Mouse (Mus musculus) mouse embryonic stem cell (cell line): ENCODE data around the gene Jhy.

Experiments used
- in situ Hi-C, 2 experiments: fragments of 300-500 bp; cut with MboI; formaldehyde crosslinking; loops; 1 replicate in 1 of 2; 3 replicates in 1 of 2; pipeline ENCODE4 v1.14.3; 2019 to 2020; ENCODE audit warnings: low sequenced_read_pairs in 2 of 2, low pct_unique_long_range_greater_than_20kb in 1 of 2, mixed read lengths in 1 of 2; ENCODE audit not compliant: unreplicated experiment in 1 of 2

Gene Jhy

DNA sequence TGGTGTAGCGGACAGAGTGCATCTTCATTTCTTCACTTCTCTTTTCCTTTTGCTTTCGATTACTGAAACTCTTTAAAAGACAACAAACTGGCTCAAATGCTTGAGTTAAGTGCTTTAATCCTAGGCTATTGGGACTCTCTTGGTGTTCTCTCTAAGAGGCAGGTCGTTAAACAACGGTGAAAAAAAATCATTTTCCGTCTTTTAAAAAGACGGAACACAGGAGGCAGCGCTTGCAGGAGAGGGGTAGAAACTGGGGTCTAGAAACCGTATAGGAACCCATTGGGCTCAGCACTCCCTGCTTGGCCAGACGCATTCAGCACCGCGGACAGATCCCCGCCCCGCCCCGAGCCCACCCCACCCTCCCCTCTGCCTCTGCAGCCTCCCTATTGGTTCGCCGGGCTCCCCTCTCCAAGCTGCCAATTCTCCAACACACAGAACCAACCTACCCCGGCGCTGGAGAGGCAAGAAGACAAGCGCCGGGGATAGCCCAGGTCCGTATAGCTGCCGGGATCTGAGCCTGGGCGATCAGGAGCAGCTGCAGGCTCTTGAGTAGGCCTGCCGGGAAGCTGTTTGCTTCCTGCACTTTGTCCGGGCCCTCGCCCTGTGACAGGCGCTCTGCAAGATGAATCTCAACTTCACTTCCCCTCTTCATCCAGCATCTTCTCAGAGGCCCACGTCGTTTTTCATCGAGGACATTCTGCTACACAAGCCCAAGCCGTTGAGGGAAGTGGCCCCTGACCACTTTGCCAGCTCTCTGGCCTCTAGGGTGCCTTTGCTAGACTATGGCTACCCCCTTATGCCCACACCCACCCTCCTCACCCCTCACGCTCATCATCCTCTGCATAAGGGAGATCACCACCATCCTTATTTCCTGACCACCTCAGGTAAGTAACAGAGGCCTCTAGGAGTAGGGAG lies 90.1 kb downstream of the Jhy start, which contains the start of gene Bsx:
Gene Bsx (plus strand): TSS at position 572 of the 915 bp plus-strand sequence.
- in situ Hi-C loops, result no loop called here

DNA sequence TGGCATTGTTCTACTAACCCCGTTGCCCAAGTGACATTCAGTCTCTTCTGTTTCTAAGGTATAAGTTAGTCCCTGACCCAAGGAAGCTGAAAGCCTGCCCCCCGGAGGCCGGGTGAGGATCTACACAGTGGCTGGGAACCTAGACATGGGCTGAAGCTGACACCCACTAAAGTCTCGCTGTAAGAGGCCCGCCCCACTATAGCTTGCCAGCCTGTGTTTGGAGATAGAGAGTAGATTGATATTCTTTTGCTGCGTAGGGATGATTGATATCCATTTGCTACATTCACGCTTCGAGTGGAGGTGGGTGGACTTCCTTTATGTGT lies 91.8 kb downstream of the Jhy start:
- in situ Hi-C loops, result no loop called here

DNA sequence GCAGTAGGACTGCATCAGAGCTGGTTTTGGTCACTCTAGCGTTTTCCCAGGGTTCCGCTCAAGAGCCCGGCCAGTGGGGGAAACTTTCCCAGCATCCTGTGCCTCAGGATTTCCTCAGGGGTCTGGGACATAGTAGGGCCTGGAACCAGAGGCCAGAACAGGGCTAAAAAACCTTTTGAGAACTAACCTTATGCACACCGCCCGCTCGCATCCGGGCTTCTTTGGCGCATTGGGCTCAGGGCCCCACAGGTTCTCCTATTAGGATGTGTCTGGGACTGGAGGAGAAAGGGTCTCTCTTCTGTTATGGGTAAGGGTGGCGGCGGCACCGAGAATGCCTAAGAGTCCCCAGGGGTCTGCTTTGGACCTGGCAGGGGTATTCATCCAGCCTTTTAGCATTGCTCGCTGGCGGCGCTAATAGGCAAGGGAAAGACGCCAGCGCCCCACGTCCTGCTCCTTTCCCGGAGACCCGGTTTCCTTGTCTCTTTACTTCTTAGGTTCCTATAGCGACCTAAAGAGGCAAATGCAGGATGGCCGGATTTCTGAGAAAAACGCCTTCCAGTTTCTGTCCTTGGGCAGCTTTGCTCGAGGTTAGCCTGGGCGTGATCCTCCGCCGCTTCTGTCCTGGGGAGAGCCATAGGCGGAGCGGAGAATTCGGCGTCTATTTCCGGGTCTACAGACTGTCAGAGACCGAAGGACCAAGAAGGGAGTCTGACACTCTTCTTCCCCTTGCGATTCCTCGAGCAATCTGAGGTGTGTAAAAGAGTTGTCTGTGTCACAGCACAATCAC lies 92.4 kb downstream of the Jhy start:
- in situ Hi-C loops, result no loop called here

DNA sequence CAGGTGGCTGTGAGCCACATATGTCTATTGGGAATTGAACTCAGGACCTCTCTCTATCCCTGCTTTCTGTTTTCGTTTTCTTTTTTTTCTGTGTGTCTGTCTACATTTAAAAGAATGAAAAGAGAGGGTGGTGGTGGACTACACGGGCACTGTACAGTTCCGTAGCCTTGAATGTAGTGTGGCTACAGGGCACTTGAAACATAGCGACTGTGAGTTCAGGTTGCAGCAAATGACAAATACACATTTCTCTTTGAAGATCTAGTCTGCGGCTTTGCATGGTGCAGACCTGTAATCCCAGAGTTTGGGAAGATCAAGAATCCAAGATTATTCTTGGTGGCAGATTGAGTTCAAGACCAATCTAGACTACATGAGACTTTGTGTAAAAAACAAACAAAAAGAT lies 93.6 kb downstream of the Jhy start:
- in situ Hi-C loops, result no loop called here

DNA sequence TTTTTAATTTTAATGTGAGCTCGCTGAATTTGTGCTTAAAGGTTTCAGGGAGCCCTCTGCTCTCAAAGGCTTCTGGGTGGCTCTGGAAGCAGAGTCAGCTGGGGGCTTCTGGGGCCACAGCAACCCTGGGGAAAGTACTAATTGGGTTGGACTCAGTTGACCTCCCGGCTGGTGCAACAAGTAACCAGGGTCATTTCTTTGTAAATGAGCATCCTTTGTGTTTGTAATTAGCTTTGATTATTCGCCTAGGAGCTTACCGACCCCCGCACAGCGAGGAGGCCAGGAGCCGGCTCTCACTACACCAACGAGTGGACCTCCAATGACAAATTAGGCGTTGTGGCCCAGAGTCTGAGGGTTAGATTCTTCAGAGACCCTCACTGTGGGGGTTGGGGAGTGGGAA lies 104.7 kb downstream of the Jhy start:
- in situ Hi-C loops, result no loop called here

DNA sequence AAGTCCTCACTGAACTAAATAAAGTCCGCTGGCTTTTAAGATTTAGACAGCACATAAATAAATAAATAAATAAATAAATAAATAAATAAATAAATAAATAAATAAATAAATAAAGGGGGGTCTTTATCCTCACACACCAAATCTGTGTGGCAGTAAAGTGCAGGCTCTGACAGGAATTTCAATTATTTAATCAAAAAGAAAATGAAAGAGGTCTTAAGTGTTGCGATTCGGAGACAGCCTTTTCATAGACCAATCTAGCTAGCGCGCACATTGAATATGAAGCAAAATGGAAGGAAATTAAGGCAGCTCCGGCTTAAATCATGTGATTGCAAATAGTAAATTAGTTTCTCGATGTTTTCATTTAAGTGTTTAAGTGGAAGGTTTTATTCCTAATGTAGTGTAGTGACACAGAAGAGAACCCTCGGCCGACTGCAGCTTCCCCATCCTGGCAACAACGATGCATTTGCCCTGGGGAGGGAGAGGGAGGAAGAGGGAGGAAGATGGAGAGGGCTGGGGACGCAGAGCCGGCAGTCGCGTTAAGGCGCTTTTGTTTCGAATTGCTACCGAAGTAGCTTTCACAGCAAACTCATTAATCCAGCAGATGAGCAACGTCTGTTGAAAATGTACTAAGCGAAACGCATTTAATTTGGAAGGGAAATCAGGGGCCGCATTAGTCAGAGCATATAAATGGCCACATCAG lies 105.3 kb downstream of the Jhy start:
- in situ Hi-C loops, result no loop called here

DNA sequence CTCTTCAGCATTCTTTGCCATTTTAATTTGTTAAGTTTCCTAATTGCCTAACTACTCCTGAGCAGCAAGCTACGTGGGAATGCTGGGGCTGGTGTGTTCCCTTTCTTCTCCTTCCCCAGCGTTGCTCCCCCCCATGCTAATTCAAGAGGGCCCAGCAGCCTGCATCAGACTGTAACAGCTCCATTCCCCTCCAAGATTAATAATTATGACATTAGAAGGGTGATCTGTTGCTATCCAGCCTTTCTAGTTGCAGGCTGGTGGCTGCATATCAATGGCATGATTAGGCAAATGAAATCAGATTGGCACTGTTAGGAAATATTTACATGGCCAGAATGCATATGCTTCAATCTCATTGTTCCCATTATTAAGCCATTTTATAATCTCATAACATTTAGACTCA lies 112.4 kb downstream of the Jhy start:
- in situ Hi-C loops, result no loop called here
